Mouse (Mus musculus) stomach, embryonic 16.5 days (tissue): Measurements from ENCODE around the gene Tnfrsf19. TPM values are rescaled to one million over a fixed set of nuclear protein-coding genes. Genes with fewer than 3 reads are reported as not detected.

ENCODE experiments used
- ATAC-seq: fragments of 200-750 bp; cut with Nextera tagmentation; 2 replicates; pipeline ENCODE4 v1.8.0; 2017; ENCODE audit warnings: moderate number of reproducible peaks, moderate TSS enrichment; ENCODE audit not compliant: insufficient read depth, low FRiP score
- H3K27ac ChIP-seq: fragments of 300-500 bp; sonication (generic); 2 replicates; pipeline ENCODE4 v1.5.1; 2014; ENCODE audit warnings: low read length
- H3K27me3 ChIP-seq: fragments of 300-500 bp; sonication (generic); 2 replicates; pipeline ENCODE4 v1.6.1; 2014; ENCODE audit warnings: low read length, control low read depth, mixed read lengths; ENCODE audit not compliant: control insufficient read depth, insufficient read depth
- H3K36me3 ChIP-seq: fragments of 300-500 bp; sonication (generic); 2 replicates; pipeline ENCODE4 v1.6.1; 2014; ENCODE audit warnings: low read length; ENCODE audit not compliant: control insufficient read depth, insufficient read depth
- H3K4me1 ChIP-seq: fragments of 300-500 bp; sonication (generic); 2 replicates; pipeline ENCODE4 v1.6.1; 2014; ENCODE audit warnings: low read length, control low read depth, mixed read lengths; ENCODE audit not compliant: control insufficient read depth, insufficient read depth
- H3K4me2 ChIP-seq: fragments of 300-500 bp; sonication (generic); 2 replicates; pipeline ENCODE4 v1.6.1; 2014; ENCODE audit warnings: low read depth, low read length, mixed read lengths
- H3K4me3 ChIP-seq: fragments of 300-500 bp; sonication (generic); replicated peaks from 2 replicates; pipeline ENCODE4 v1.5.1; 2014; ENCODE audit warnings: mild to moderate bottlenecking, low read length
- H3K9ac ChIP-seq: fragments of 300-500 bp; sonication (generic); 2 replicates; pipeline ENCODE4 v1.6.1; 2014; ENCODE audit warnings: low read length
- H3K9me3 ChIP-seq: fragments of 300-500 bp; sonication (generic); replicated peaks from 2 replicates; pipeline ENCODE4 v1.6.1; 2016; ENCODE audit warnings: low read length, control low read depth; ENCODE audit not compliant: control insufficient read depth
- WGBS: fragments of 180-500 bp; shearing (Covaris S2); extraction: QIAGEN DNeasy Blood & Tissue Kit; methylation state at CpG from one replicate; pipeline ENCODE4 v1.1.7; 2014; 5-methylcytosine and 5-hydroxymethylcytosine counted together
- polyA plus RNA-seq: library from polyadenylated mRNA; unstranded; fragments of >200 nt; fragmentation: Nextera tagmentation; extraction: Ambion mirVana; gene quantifications from 2 replicates; pipeline ENCODE4 v1.2.1, GENCODE M21; 2015

The Tnfrsf19 gene
- polyA plus RNA-seq, 1 experiment from 2014 or later: 38.0 TPM

- Histone ChIP-seq H3K4me2 (peak overlapping the region; percentile 98), H3K4me1 (peaks cover 24% of the 10 kb centered on the region), H3K9ac (peak overlapping the region; percentile 73), H3K4me3 (peak overlapping the region; percentile 68), H3K27ac (peak overlapping the region; percentile 69), H3K27me3 (no peaks in the 10 kb centered on the region), H3K36me3 (no peaks in the 10 kb centered on the region), H3K9me3 (no peaks in the 10 kb centered on the region)
- ATAC-seq: peak; percentile 87
- under 1% methylated on average over 40 of the region's 40 CpGs for WGBS
These were observed 8.8 kb downstream of the Tnfrsf19 start for GRCm38 (mm10) chr14:61037321-61038081.

- H3K4me3 ChIP-seq: no peak overlapping the region
- peaks cover 7% of the 10 kb centered on the region; the same call in 1 of the 2 replicates for H3K4me1 ChIP-seq
- H3K27me3 ChIP-seq: no peaks in the 10 kb centered on the region
- no peaks in the 10 kb centered on the region for H3K36me3 ChIP-seq
- H3K9me3 ChIP-seq: no peaks in the 10 kb centered on the region
- WGBS: 93% methylated on average over 6 of the region's 6 CpGs
- H3K4me2 ChIP-seq: no peak overlapping the region
- no peak overlapping the region for H3K27ac ChIP-seq
- H3K9ac ChIP-seq: no peak overlapping the region
- no peak for ATAC-seq
These were observed 15.9 kb downstream of the Tnfrsf19 start for GRCm38 (mm10) chr14:61030366-61030765.

- no peak for ATAC-seq
- no peaks in the 10 kb centered on the region for H3K9me3 ChIP-seq
- H3K9ac ChIP-seq: no peak overlapping the region
- no peaks in the 10 kb centered on the region for H3K36me3 ChIP-seq
- H3K4me3 ChIP-seq: no peak overlapping the region
- 91% methylated on average over 7 of the region's 7 CpGs for WGBS
- no peak overlapping the region for H3K27ac ChIP-seq
- no peak overlapping the region for H3K4me2 ChIP-seq
- H3K4me1 ChIP-seq: no peaks in the 10 kb centered on the region
- H3K27me3 ChIP-seq: no peaks in the 10 kb centered on the region
These were observed 22.3 kb downstream of the Tnfrsf19 start for GRCm38 (mm10) chr14:61024006-61024405.

GRCm38 (mm10) chr14:61022383-61022782 is 23.9 kb downstream of the Tnfrsf19 start:
- no peak overlapping the region for H3K4me3 ChIP-seq
- ATAC-seq: no peak
- H3K9me3 ChIP-seq: no peaks in the 10 kb centered on the region
- H3K27me3 ChIP-seq: no peaks in the 10 kb centered on the region
- no peak overlapping the region for H3K27ac ChIP-seq
- H3K4me2 ChIP-seq: no peak overlapping the region
- H3K36me3 ChIP-seq: no peaks in the 10 kb centered on the region
- no peaks in the 10 kb centered on the region; the same call in 1 of the 2 replicates for H3K4me1 ChIP-seq
- WGBS: 74% methylated on average over 1 of the region's 1 CpGs
- no peak overlapping the region for H3K9ac ChIP-seq

- no peak overlapping the region for H3K4me2 ChIP-seq
- no peaks in the 10 kb centered on the region for H3K36me3 ChIP-seq
- 63% methylated on average over 2 of the region's 2 CpGs for WGBS
- no peaks in the 10 kb centered on the region for H3K27me3 ChIP-seq
- H3K4me1 ChIP-seq: no peaks in the 10 kb centered on the region; the same call in 1 of the 2 replicates
- no peak for ATAC-seq
- no peak overlapping the region for H3K9ac ChIP-seq
- no peaks in the 10 kb centered on the region for H3K9me3 ChIP-seq
- H3K27ac ChIP-seq: no peak overlapping the region
- H3K4me3 ChIP-seq: no peak overlapping the region
These were observed 25.3 kb downstream of the Tnfrsf19 start for GRCm38 (mm10) chr14:61020968-61021367.

GRCm38 (mm10) chr14:61019880-61020279 is 26.4 kb downstream of the Tnfrsf19 start:
- H3K9ac ChIP-seq: no peak overlapping the region
- H3K4me2 ChIP-seq: no peak overlapping the region
- H3K27ac ChIP-seq: no peak overlapping the region
- no peaks in the 10 kb centered on the region for H3K27me3 ChIP-seq
- no peak overlapping the region for H3K4me3 ChIP-seq
- no peaks in the 10 kb centered on the region; the same call in 1 of the 2 replicates for H3K4me1 ChIP-seq
- 86% methylated on average over 1 of the region's 1 CpGs for WGBS
- no peaks in the 10 kb centered on the region for H3K36me3 ChIP-seq
- ATAC-seq: no peak
- H3K9me3 ChIP-seq: no peaks in the 10 kb centered on the region

GRCm38 (mm10) chr14:61014544-61014943 is 31.7 kb downstream of the Tnfrsf19 start:
- 80% methylated on average over 15 of the region's 15 CpGs for WGBS
- no peak overlapping the region for H3K9ac ChIP-seq
- H3K9me3 ChIP-seq: no peaks in the 10 kb centered on the region
- H3K4me1 ChIP-seq: peaks cover 5% of the 10 kb centered on the region; the same call in 1 of the 2 replicates
- H3K36me3 ChIP-seq: no peaks in the 10 kb centered on the region
- no peak overlapping the region for H3K4me2 ChIP-seq
- H3K27ac ChIP-seq: no peak overlapping the region
- H3K4me3 ChIP-seq: no peak overlapping the region
- no peak for ATAC-seq
- H3K27me3 ChIP-seq: no peaks in the 10 kb centered on the region

DNA sequence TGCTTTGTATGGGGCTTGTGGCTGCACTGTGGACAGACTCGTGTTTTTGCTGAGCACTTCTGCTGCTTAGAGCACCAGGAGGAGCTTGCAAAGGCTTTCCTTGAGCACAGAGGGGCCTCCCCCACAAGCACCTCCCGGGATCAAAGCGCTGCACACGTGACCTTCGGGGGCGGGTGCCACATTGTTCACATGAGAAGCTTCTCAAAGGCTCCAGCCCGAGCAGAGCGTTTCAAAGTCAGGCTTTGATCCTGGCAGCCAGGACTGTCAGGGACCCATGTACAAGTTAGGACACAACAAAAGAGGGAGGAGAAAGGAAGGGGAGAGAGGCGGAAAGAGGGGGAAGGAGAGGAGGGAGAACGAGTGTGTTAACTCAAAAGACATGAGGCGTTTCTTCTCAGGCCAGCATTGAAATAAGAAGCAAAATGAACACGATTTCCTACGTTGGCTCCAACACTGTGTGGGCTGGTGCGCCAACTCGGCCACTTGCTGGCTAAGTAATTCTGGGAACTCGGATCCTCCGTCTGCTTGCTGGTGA is 33.8 kb downstream of the Tnfrsf19 start:
- Histone ChIP-seq H3K9ac (peak overlapping the region; percentile 41), H3K27me3 (no peaks in the 10 kb centered on the region), H3K4me3 (peak overlapping the region; percentile 26), H3K4me1 (peaks cover 5% of the 10 kb centered on the region; the same call in 1 of the 2 replicates), H3K27ac (peak overlapping the region; percentile 76), H3K36me3 (no peaks in the 10 kb centered on the region), H3K4me2 (peak overlapping the region; percentile 45), H3K9me3 (no peaks in the 10 kb centered on the region)
- ATAC-seq: peak; percentile 90
- 2% methylated on average over 17 of the region's 17 CpGs for WGBS

- Histone ChIP-seq H3K4me1 (0 out of 2 replicates have a peak, but pooled peaks cover 5% of the 10 kb centered on the region), H3K27me3 (no peaks in the 10 kb centered on the region), H3K27ac (peak overlapping the region; percentile 76), H3K4me2 (no peak overlapping the region), H3K9me3 (no peaks in the 10 kb centered on the region), H3K9ac (no peak overlapping the region), H3K36me3 (no peaks in the 10 kb centered on the region), H3K4me3 (no peak overlapping the region)
- 97% methylated on average over 8 of the region's 8 CpGs for WGBS
- ATAC-seq: no peak
These were observed 34.6 kb downstream of the Tnfrsf19 start for GRCm38 (mm10) chr14:61011621-61012174.
